8 mouse cellular contexts compared by ENCODE assay signal in genomic region chr4:21776091-21776945, GRCm38 (mm10). TPM values are rescaled to one million over a fixed set of nuclear protein-coding genes. Genes with fewer than 3 reads are reported as not detected.
A peak's percentile ranks its signal among the peaks of the same experiment; 100 is the strongest.
DNase-seq lines count a peak whose midpoint lies in the region; ATAC-seq lines count a peak whose summit lies in the region.

No protein-coding gene starts in this region.

- peaks cover 13% of the 10 kb centered on the region for H3K4me1 ChIP-seq in hindbrain, embryonic 15.5 days (replicated peaks)

- no peaks in the 10 kb centered on the region for H3K9me3 ChIP-seq in hindbrain, embryonic 15.5 days

- H3K4me3 ChIP-seq in hindbrain, embryonic 15.5 days = peak overlapping the region; percentile 85

- H3K4me2 ChIP-seq in hindbrain, embryonic 15.5 days = peak overlapping the region; percentile 63

- peak overlapping the region; percentile 79 for H3K9ac ChIP-seq in hindbrain, embryonic 15.5 days

- H3K27me3 ChIP-seq in hindbrain, embryonic 15.5 days = no peaks in the 10 kb centered on the region

- peak; percentile 99 for ATAC-seq in hindbrain, embryonic 15.5 days (ENCODE audit: low FRiP score, low read depth)

- peaks cover 3% of the 10 kb centered on the region; the same call in 1 of the 2 replicates for H3K36me3 ChIP-seq in hindbrain, embryonic 15.5 days

- H3K27ac ChIP-seq in hindbrain, embryonic 15.5 days (replicated peaks) = peak overlapping the region; percentile 74

- under 1% methylated on average over 46 of the region's 46 CpGs for WGBS in hindbrain, embryonic 15.5 days

- DNase-seq in ZHBTc4 (ENCODE audit: low read depth, low spot score) = peak; percentile 94
- peak; percentile 88 to 96 for DNase-seq in cerebellum, postnatal 4 days (ENCODE audit: low spot score in 2 of 2)
- peak; percentile 89 for DNase-seq in frontal cortex, postnatal 36 days (ENCODE audit: low spot score in 2 of 2)
- peak; percentile 83 for DNase-seq in left cerebral cortex, adult 11 months (ENCODE audit: low spot score)
- peak; percentile 93 for DNase-seq in lung, postnatal 36 days
- DNase-seq in retina, postnatal 1 day = peak; percentile 95
- DNase-seq in thymus, postnatal 4 days = peak; percentile 96

RNA-seq across cellular contexts. Expression of gene Tstd3, which starts 9.3 kb away (rescaled TPM):
- polyA plus RNA-seq in hindbrain, embryonic 15.5 days (2015; fragmentation: Nextera tagmentation; extraction: Ambion mirVana) = 24.9 and 25.5 TPM in 2 replicates

RNA-seq across cellular contexts. Expression of gene Usp45, which starts 9.4 kb away (rescaled TPM):
- polyA plus RNA-seq in hindbrain, embryonic 15.5 days (2015; fragmentation: Nextera tagmentation; extraction: Ambion mirVana) = 6.3 and 6.9 TPM in 2 replicates

RNA-seq across cellular contexts. Expression of gene Ccnc, which starts 48.8 kb away (rescaled TPM):
- 63.4 and 67.2 TPM in 2 replicates for polyA plus RNA-seq in hindbrain, embryonic 15.5 days (2015; fragmentation: Nextera tagmentation; extraction: Ambion mirVana)

Comparison
In these comparisons a context has a peak if more than half of its experiments do, and no peak if none do; other contexts are left out.
1. Peak in every context shown above with its lines: DNase-seq, ATAC-seq, H3K4me3 ChIP-seq and H3K27ac ChIP-seq.